Mouse (Mus musculus): ENCODE data around the gene Slc17a8.
A peak's percentile ranks its signal among the peaks of the same experiment; 100 is the strongest.

Gene Slc17a8

DNA sequence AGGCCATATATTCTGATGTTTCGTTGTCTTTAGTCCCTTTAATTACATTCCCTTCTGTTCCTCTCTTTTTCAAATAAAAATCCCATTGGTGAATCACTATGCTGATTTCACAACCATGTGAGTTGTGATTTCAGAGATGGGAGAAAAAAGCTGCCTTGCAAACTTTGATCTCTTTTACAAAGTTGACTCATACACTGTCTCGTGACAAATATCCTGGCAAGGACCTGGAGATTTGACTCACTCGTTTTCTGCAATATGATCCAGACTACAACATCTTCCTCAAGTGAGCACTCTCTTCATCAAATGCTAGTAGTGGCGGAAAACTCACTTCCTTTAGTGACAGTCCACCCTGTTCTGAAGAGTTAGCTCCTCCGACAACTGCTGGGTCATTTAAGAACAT, 21.7 kb downstream of the Slc17a8 start:
- TF ChIP-seq GATA4 (IDR thresholded peaks at IDR 0.05; ENCODE audit: insufficient replicate concordance, low read length), result no peak

DNA sequence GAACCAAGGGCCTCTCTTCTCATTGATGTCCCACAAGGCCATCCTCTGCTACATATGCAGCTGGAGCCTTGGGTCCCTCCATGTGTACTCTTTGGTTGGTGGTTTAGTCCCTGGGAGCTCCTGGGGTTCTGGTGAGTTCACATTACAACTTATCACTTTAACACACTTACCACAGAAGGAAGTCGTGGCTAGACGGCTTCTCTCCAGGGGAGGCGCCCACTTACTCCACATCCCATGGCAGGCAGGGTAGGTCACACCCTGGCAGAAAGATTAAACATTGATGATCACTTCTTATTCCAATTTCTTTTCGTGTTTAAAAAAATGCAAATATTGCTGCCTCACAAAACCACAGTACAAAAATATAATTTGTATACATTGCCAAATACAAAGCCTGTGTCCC, 23.8 kb downstream of the Slc17a8 start:
- no peak for TF ChIP-seq GATA4 (IDR thresholded peaks at IDR 0.05; ENCODE audit: insufficient replicate concordance, low read length)

DNA sequence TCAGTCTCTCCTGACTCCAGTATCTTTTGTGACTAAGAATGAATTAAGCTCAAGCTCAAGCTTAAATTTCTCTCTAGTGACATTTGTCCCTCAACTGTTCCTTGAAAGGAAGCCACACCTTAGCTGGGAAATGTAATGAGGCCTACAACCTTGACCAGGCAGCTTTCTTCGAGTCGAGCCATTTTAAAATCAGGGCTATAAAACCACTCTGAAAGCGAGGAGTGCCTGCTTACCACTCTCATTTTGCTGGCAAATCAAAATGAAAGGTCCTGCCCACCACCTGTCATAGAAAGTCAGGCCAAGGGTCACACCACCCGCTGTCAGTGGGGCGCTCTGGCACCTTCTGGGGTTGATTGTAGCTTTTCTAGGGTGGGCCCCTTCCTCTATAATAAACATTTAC, 25.1 kb downstream of the Slc17a8 start:
- TF ChIP-seq GATA4 (IDR thresholded peaks at IDR 0.05; ENCODE audit: insufficient replicate concordance, low read length), result no peak

DNA sequence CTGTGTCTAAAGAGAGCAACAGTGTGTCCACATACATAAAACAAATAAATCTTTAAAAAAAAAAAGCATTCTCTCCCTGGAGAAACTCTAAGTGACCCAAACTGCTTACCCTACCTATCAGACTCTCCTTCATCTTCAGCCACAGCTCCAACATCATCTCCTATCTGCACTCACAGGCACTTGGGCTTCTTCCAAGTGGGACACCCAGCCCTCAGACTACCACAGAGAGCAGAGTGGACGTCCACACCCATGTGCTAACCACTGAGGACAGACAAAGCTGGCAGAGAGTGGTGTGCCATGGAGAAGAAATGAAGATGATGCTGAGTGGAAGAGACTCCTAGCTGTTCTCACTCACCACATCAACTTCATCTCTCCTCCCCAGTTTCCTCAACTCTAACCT, 25.5 kb downstream of the Slc17a8 start:
- no peak for TF ChIP-seq GATA4 (IDR thresholded peaks at IDR 0.05; ENCODE audit: insufficient replicate concordance, low read length)

DNA sequence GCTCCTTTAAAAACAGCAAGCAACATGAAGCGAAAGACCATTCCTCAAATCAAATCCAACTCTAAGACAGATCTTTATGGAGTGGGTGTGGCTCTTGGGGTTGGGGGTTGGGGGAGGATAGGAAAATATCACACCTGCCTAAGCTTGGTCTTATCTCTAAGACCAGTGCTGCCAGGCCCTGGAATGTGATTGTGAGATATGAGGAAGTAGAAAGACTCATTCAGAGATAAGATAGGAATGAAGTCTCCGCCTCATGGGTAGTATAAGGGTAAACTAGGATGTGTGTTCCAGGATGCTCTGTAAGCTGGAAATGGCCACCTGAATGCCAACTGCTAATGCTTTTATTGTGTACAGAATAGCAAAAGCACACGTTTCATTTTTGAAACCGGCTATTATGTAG, 26.7 kb downstream of the Slc17a8 start:
- TF ChIP-seq GATA4 (IDR thresholded peaks at IDR 0.05; ENCODE audit: insufficient replicate concordance, low read length), result no peak

DNA sequence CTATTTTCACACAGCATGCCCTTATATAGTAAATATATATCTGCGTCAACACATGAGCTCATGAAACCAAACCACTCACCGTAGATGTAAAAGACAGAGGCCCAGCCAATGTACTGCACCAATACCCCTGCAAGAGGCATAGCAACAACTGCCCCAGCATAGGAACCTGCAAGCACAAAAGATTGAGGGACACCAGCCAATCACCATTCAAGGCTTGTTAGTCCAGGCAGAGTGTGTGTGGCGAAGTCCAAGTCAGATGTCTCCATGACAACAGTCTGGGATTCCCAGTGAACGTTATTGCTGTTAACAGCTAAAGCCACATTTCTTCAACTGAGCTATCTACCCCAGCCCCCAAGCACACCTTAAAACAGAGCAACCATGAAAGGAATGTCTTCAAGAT, 28.3 kb downstream of the Slc17a8 start:
- no peak for TF ChIP-seq GATA4 (IDR thresholded peaks at IDR 0.05; ENCODE audit: insufficient replicate concordance, low read length)

DNA sequence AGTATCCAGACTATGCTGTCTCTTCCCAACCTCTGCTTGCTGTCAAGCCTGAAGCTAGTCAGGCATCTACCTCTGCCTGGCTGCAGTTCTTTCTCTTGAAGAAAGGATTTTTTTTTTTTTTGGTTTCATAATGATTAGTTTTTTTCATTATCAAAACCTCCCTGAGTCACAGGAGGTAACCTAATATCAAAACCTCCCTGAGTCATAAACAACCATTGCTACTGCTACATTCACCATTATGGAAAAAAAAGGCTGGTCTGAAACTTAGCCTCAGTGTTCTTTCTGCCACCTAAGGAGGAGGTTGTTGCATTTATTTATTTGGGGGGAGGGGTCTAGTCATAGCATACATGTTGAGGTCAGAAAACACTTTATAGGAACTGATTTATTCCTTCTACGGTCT, 31.2 kb downstream of the Slc17a8 start:
- no peak for TF ChIP-seq GATA4 (IDR thresholded peaks at IDR 0.05; ENCODE audit: insufficient replicate concordance, low read length)

DNA sequence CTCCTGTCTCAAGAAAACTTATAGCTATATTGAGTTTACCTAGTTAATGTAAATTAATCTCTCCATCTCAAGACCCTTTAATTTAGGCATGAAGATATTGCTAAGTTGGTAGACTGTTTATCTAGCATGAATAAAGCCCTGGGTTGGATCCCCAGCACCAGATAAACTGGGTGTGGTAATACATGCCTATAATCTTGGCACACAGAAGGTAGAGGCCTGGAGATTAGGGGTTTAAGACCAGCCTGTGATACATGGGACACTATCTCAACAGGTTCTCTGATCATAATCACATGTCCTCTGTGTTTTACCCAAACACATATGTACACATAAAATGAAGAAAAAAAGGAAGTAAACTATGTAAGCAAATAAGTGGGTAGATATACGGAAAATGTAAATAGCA, 32.3 kb downstream of the Slc17a8 start:
- TF ChIP-seq GATA4 (IDR thresholded peaks at IDR 0.05; ENCODE audit: insufficient replicate concordance, low read length), result no peak

DNA sequence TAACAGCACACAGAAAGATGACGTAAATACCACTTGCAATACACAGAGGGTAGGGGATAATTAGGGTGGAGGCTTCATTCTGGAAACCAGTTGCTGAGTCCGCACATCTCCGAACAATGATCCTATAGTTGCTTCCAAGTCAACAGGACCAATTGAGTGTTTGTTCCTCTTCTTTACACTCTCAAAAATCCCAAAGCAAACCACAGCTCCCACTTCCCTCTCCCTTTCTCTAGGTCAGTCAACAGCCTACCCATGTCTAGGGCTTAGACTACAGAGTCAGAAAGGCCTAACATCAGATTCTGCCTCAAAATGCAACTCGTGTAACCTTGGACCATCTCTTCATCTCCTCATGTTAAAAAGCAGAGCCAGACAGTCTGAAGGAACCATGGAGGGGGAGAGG, 36.3 kb downstream of the Slc17a8 start:
- TF ChIP-seq GATA4 (IDR thresholded peaks at IDR 0.05; ENCODE audit: insufficient replicate concordance, low read length), result no peak

DNA sequence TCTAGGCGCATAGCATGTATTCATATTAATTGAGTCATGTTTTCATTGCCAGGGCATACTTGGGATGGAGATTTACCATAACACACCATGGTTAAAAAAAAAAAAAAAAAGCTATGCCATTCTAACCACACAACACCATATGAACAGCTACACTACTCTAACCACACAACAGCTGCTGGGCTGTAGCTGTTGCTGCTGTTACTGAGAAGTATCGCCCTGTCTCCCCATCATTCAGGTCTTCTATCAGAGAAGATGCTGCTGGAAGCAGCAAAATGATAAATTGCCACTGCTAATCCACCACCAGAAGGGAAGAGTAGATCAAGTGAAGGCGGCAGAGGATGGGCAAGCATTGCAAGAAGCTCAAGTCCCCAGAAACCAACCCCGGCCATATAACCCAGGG, 42.3 kb downstream of the Slc17a8 start:
- TF ChIP-seq GATA4 (IDR thresholded peaks at IDR 0.05; ENCODE audit: insufficient replicate concordance, low read length), result no peak

DNA sequence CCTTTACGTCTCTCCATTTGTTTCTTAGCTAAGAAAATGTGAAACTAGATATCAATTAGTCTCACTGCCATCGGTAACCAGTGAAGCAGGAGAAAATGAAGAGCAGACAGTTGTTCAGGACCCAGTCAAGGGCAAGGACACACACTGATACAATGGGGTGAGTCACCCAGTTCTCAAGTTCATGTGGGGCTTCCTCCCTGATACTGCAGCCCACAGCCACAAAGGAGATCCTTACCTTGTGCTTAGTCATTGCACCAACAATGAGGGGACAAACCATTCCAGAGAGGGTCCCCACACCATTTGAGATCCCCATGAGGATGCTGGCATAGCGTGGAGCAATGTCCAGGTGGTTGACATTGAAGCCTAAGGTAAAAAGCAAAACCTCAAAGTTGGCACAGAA, 43.4 kb downstream of the Slc17a8 start:
- no peak for TF ChIP-seq GATA4 (IDR thresholded peaks at IDR 0.05; ENCODE audit: insufficient replicate concordance, low read length)

DNA sequence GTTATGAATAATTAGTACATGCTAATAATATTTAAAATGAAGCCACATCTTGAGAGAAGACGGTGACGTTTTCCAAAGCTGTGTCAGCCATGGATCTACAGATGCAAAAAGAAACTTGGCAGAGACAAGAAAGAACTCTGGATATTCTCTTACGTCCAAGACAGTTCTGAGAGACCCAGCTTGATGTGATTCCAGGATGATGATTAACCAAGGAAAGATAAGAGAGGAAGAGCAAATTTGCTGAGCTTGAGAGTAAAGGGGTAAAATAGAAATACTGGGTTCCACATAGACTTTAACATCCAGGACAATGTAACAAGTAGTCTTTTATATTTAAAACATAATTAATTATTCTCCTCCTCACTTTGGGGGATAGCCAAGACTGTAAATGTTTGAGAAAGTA, 47.6 kb downstream of the Slc17a8 start:
- TF ChIP-seq GATA4 (IDR thresholded peaks at IDR 0.05; ENCODE audit: insufficient replicate concordance, low read length), result no peak

DNA sequence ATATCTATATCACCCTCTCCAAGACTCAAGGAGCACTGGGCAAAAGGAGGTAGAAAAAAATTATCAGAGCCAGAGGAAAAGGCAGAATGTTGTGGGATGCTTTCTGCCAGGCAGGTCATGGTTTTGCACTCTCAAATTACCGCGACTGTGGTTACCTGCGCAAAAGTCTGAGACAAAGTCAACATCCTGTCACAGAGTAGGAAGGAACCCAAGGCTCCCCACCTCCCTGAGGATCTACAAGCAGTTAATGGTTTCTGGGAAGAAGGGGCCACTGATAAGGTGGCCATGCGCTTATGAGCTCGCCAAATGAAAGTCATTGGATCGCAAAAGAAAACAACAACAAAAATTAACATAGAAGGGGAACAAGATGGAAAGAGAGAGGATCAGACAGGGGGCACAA, 48.1 kb downstream of the Slc17a8 start:
- TF ChIP-seq GATA4 (IDR thresholded peaks at IDR 0.05; ENCODE audit: insufficient replicate concordance, low read length), result no peak

DNA sequence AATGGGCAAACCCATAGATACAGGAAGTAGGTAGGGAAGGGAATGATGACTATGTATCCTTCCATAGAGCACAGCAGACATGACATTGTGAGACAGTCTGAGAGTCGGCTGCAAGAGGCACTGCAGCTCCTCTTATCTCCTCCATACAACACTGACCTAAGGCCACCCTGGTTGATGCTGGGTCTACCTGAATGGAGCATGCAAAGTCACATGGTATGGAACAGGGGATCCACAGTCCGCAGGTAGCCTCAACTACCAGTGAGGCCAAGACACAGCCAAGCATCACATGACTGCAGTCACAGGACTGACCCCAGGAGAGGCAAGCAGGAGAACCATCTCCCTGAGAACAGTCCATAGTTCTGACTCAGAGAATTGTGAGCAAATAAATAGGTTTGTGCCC, 53.7 kb downstream of the Slc17a8 start:
- TF ChIP-seq GATA4 (IDR thresholded peaks at IDR 0.05; ENCODE audit: insufficient replicate concordance, low read length), result no peak

DNA sequence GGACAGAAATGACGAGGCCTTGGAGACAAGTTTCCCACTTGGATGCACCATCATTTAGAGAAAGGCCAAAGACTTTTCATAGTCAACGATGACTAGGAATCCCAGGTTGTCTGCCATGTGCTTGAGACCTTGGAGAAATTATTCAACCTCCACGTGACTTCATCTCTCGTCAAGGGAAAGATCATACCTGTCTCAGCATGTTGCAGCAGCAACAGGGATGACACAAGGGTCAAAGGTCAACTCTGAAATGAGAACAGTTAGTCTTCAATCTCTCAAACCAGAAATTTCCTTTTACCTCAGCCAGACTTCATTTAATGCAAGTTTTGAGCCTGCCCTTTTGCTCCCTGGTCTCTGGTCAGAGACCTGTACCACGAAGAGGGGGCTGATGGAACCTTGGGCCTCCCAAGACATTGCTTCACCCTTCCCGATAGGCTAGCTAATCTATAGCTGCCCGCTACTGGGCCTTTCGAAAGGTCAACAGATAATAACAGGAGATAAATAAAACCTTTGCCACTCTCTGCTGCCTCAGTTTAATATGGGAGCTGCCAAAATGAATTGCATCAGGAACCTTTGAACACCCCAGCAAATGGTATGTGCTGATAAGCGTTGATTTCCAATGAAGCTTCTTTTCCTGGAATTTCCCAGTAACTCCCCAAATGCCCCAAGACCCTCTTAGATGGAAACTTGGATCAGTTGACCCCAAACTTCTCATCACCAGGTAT, 55.6 kb downstream of the Slc17a8 start:
- TF ChIP-seq GATA4 (IDR thresholded peaks at IDR 0.05; ENCODE audit: insufficient replicate concordance, low read length), result peak; percentile 94

DNA sequence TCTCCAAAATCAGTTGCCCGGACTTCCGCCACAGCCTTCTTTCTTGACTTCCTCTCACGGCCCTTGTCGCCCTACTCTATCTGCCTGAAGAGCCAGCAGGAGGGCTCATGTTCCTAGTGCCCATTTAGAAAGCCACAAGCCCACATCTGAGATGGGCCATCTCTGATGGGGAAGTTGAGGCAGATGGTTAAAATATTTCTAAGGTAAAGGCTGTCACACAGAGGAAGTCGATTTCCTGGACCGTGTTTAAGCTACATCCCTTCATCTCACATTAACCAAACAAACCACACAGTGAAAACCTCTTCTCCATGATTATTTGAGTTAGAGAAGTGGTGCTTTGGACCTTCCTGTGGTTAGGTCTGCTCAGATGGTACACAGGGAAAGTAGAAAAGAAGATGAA, 58.9 kb downstream of the Slc17a8 start:
- TF ChIP-seq GATA4 (IDR thresholded peaks at IDR 0.05; ENCODE audit: insufficient replicate concordance, low read length), result no peak

DNA sequence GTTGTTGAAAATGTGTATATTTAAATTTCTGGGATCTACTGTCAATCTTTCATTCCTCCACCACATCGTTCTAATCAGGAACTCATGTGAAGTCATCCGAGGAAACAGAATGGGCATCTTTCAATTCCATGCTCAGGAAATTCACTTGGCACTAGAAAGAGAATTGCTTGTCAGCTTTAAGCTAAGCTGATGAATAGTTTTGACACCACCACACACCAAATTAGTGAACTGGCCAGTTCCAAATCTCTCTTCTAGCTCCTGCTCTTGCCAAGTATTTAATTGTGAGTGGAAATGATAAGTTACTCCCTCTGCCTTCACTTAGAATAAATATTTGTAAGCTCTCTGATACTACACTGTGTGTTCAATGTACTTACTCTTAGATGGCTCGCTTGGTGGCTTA, 61.7 kb downstream of the Slc17a8 start:
- no peak for TF ChIP-seq GATA4 (IDR thresholded peaks at IDR 0.05; ENCODE audit: insufficient replicate concordance, low read length)
